Mouse (Mus musculus) MEL-GATA-1-ER (cell line): ENCODE measurements around the gene Prss34.

Experiments used
- DNase-seq: peaks from one replicate; pipeline ENCODE4 v3.0.0-alpha.2; 2012; ENCODE audit warnings: low read depth; ENCODE audit errors: extremely low read depth

The Prss34 gene

DNA sequence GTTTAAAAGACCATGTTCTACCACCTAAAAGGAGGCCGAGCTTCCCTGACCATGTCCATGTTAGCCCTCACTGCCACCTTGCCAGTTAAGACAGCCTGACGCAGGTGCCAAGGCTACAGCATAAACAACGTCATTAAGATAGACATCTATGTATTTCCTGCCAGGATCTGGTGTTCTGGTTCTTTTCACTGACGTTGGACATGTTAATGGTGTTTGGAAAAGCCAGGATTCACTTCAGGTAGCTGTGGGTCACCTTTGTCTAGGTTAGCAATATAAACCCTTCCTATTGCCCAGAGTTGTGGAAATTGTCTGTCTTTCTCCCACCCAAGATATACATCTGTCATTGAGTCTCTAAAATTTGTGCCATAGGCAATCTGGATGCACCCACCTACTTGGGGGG, 10.2 kb downstream of the Prss34 start, which contains the start of gene Prss28:
TSS of gene Prss28 (plus strand) at position 301 of the 400 bp plus-strand sequence.
- no peak for DNase-seq

DNA sequence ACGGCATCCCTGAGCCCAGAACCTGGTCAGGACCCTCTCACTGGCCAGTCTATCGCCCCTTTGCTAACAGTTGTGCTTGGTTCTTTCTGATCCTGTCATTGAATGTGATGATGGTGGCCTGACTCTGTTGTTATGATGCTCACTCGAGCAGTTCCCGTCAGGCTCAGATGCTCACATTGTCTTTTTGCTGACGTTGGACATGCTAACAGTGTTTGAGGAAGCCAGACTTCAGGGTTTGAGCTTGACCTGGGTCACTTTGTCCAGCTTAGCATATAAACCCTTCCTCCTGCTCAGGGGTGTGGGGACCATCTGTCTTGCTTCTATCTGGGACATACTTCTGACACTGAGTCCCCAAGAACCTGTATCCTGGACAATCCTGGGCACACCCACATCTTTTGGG, 20.2 kb downstream of the Prss34 start, which contains the start of gene Prss29:
TSS of gene Prss29 (plus strand) at position 301 of the 400 bp plus-strand sequence.
- DNase-seq: no peak

DNA sequence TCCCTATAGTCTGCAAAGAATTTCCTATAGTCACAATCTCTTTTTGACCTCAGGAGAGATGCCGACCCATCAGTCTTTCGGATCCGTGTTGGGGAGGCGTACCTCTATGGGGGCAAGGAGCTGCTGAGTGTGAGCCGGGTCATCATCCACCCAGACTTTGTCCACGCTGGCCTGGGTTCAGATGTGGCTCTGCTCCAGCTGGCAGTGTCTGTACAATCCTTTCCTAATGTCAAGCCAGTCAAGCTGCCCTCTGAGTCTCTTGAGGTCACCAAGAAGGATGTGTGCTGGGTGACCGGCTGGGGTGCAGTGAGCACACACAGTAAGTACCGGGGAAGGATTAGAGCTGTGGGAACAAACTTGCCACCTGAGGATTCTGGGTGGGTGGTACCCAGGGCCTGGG, 22.6 kb downstream of the Prss34 start:
- DNase-seq: no peak

DNA sequence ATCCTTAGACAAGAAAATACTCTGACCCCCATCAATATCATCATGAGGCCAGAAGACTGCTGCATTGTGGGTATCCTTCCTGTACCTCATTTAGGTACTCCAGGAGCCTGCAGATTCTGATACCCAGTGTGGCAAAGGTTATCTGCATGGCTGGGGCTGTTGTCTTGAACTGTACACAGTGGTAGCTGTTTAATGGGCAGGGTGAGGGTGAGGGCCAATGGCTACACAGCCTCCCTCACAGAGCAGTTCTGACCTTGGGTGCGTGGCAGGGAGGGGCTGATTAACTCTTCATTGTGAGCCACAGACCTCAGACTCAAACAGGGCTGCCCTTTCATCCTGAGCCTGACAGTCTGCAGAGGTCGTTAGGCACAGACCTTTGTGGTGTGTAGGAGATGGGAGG, 24.7 kb downstream of the Prss34 start:
- DNase-seq: no peak

DNA sequence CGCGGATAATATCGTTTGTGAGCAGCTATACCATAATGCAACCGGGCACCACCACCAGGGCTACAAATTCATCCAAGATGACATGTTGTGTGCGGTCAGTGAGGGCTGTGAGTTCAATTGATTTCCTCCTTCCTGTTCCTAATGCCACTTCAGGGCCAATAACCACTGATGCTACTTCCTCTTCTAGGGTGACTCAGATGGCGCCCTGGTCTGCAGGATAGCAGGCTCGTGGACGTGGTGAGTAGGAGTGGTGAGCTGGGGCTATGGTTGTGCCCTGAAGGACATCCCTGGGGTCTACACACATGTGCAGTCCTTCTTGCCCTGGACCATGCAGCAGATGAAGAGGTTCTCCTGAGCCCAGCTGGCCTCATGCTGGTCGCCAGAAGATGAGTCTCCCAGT, 34.1 kb downstream of the Prss34 start:
- no peak for DNase-seq

DNA sequence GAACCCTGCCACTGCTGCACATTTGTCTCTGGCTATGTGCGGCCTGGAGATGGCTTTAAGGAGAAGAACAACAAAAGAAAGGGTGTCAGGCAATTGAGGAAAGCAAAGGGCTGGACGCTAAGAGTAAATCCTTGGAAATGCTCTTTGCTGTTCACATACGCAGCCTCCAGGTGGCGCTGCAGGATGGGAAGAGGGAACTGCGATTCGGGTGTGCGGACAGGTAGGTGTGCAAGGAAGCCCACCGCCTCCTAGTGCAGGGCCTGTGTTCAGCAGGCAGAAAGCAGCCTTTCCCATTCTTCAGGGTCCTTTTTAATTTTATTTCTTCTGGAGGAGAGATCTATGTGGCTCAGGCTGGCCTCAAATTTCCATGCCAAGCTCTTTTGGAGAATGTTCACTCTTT, 35.7 kb downstream of the Prss34 start:
- no peak for DNase-seq

DNA sequence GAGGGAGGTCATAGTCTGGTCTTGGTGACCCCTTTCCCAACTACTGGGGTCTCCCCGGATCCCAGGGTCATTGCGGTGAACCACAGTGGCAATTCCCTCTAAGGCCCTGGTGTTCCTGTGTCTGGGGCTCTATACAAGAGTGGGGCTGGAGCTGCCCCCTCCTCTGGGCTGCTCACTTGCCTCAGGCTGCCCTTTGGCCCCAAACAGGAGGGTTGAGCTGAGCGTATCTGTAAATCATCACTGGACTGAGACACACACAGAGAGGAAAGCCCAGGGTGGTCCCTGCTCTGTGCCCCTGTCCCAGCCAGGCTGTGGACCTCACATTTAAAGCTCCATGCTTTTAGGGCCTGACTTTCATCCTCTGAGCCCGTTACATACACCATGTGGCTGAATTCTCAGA, 40.0 kb downstream of the Prss34 start:
- DNase-seq: no peak

DNA sequence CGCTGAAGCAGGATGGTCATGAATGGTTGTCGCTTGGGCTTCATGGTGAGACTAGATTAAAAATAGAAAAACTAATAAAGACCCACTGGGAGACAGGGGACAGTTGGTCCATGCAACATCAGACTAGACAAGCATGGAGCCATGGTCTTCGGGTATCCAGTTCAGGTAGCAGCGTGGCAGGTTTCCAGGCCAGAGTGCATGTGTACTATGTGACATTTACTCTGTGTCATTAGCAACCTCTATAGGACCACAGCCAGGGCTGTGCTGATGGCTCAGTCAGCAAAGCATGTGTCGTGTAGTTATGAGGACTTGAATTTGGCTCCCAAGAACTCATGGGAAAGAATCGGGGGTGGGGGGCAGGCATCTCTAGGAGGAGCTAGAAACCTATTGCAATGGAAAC, 41.8 kb downstream of the Prss34 start:
- no peak for DNase-seq

DNA sequence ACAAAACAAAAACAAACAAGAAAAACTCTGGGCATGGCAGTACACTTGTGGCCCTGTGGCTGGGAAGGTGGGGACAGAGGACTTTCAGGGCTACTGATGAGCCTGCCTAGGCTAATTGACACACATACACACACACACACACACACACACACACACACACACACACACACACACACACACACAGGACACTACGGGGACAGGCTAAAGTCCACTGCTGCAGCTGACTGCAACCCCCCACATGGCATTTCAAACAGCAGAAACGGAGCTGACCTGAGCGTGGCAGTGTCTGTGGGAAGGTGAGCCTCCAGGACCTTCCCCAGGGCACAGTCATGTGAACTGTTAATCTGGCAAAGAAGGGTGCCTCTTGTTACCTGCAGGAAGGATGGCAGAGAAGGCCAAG, 43.3 kb downstream of the Prss34 start:
- DNase-seq: no peak

DNA sequence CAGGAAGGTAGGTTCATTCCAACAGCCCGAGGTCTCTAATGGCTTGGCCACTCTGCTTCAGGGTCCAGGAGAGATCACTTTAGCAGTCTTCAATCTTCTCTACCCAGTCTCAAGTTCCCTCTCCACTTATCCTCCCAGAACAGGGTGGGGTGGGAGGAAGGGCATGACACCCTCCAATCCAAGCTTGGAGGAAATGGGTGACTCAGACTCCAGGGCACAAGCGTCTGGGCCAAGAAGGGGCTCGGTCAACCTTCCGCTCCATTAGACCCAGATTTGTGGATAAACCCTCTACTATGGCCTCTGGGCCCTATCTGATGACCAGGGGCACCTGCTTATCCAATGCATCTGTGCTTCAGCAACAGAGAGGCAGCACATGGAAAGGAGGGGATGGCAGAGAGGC, 47.3 kb downstream of the Prss34 start, which contains the start of gene Tpsab1:
TSS of gene Tpsab1 (minus strand) at position 101 of the 400 bp plus-strand sequence.
- DNase-seq: no peak
